Mouse (Mus musculus): Measurements from ENCODE around the gene Gstm4.

GRCm38 (mm10) chr3:108010286-108010685 is 34.4 kb downstream of the Gstm4 start:
- no peak for TF ChIP-seq CTCF (IDR thresholded peaks at IDR 0.05; ENCODE audit: control insufficient read depth, insufficient read depth, insufficient read length)
- TF ChIP-seq USF1 (IDR thresholded peaks at IDR 0.05; ENCODE audit: low read depth), result no peak
- no peak for TF ChIP-seq MYOD1 (IDR thresholded peaks at IDR 0.05; ENCODE audit: control insufficient read depth, insufficient read length, low read depth)
- no peak for TF ChIP-seq MYOG (IDR thresholded peaks at IDR 0.05; ENCODE audit: control insufficient read depth, extremely low read depth, insufficient read length)
- TF ChIP-seq CEBPB (IDR thresholded peaks at IDR 0.05; ENCODE audit: low read depth), result no peak

All from C2C12 (cell line).